Mouse (Mus musculus) kidney, embryonic 15.5 days (tissue): ENCODE results near the gene Magi1. TPM values are rescaled to one million over a fixed set of nuclear protein-coding genes. Genes with fewer than 3 reads are reported as not detected.

ENCODE experiments used
- ATAC-seq: fragments of 200-750 bp; cut with Nextera tagmentation; replicated peaks from 2 replicates; pipeline ENCODE4 v1.8.0; 2017; ENCODE audit warnings: moderate TSS enrichment; ENCODE audit not compliant: low FRiP score
- H3K27ac ChIP-seq: fragments of 300-500 bp; sonication (generic); 2 replicates; pipeline ENCODE4 v1.5.1; 2015; ENCODE audit warnings: mild to moderate bottlenecking, inconsistent platforms
- H3K27me3 ChIP-seq: fragments of 300-500 bp; sonication (generic); 2 replicates; pipeline ENCODE4 v1.6.1; 2015; ENCODE audit warnings: inconsistent platforms
- H3K36me3 ChIP-seq: fragments of 300-500 bp; sonication (generic); 2 replicates; pipeline ENCODE4 v1.6.1; 2015; ENCODE audit warnings: inconsistent platforms
- H3K4me1 ChIP-seq: fragments of 300-500 bp; sonication (generic); 2 replicates; pipeline ENCODE4 v1.6.1; 2015; ENCODE audit warnings: inconsistent platforms
- H3K4me2 ChIP-seq: fragments of 300-500 bp; sonication (generic); 2 replicates; pipeline ENCODE4 v1.6.1; 2015; ENCODE audit warnings: moderate library complexity, mild to moderate bottlenecking, inconsistent platforms
- H3K4me3 ChIP-seq: fragments of 300-500 bp; sonication (generic); replicated peaks from 2 replicates; pipeline ENCODE4 v1.5.1; 2015; ENCODE audit warnings: mild to moderate bottlenecking, inconsistent platforms
- H3K9ac ChIP-seq: fragments of 300-500 bp; sonication (generic); 2 replicates; pipeline ENCODE4 v1.6.1; 2015; ENCODE audit warnings: mild to moderate bottlenecking, inconsistent platforms
- H3K9me3 ChIP-seq: fragments of 300-500 bp; sonication (generic); replicated peaks from 2 replicates; pipeline ENCODE4 v1.6.1; 2016; ENCODE audit warnings: inconsistent platforms
- WGBS: fragments of 180-500 bp; shearing (Covaris S2); methylation state at CpG from one replicate; pipeline ENCODE4 v1.1.7; 2015; ENCODE audit warnings: mixed read lengths; 5-methylcytosine and 5-hydroxymethylcytosine counted together
- polyA plus RNA-seq: library from polyadenylated mRNA; unstranded; fragments of >200 nt; fragmentation: Nextera tagmentation; extraction: Ambion mirVana; gene quantifications from 2 replicates; pipeline ENCODE4 v1.2.1, GENCODE M21; 2015

Gene Magi1
- polyA plus RNA-seq, 1 experiment from 2014 or later: 9.8 TPM

DNA sequence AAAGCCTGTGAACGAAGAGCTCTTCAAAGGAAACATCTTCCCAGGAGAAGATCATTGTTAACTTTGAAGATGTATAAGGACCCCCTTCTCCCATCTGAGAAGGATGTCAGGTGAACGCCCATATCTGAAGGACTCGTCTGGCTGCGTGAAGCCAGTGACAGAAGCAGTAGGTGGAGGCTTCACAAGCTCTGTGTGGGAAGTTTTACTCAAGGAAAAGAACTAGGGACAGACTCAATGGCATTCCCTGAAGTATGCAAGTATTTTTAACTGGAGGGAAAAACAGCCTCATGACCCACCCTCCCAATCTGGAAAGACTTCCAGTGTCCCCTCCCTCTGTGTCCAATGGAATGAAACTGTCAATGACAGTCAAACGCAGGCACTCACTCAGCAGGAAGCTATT, 438.6 kb downstream of the Magi1 start:
- ATAC-seq: no peak
- H3K4me3 ChIP-seq: no peak overlapping the region
- WGBS: 83% methylated on average over 5 of the region's 5 CpGs

DNA sequence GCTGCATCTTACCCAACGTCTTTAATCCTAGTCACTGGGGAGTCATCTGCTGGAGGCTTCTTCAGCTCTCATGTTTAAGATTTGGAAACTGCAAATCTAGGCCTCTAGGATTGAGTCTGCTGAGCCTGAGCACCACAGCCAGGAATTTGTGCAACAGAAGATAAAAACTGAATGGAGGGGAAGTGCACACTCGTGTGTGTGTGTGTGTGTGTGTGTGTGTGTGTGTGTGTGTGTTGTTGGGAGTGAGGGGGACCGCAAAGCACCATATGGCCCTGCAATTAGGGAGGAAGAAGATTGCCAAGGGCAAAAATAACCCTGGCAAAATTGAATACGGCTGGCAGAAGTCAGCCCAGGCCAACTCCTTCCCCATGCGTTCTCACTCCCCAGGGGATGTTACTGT, 439.1 kb downstream of the Magi1 start:
- Histone ChIP-seq H3K4me3 (no peak overlapping the region), H3K36me3 (no peaks in the 10 kb centered on the region), H3K4me2 (no peak overlapping the region), H3K9me3 (no peaks in the 10 kb centered on the region), H3K9ac (no peak overlapping the region), H3K27ac (no peak overlapping the region), H3K4me1 (no peaks in the 10 kb centered on the region), H3K27me3 (no peaks in the 10 kb centered on the region)
- ATAC-seq: no peak
- 68% methylated on average over 5 of the region's 5 CpGs for WGBS

More for the DNA sequence above, 438.6 kb downstream of the Magi1 start:
- H3K4me1 ChIP-seq: no peaks in the 10 kb centered on the region
- no peak overlapping the region for H3K4me2 ChIP-seq
- H3K9me3 ChIP-seq: no peaks in the 10 kb centered on the region
- no peaks in the 10 kb centered on the region for H3K27me3 ChIP-seq
- no peaks in the 10 kb centered on the region for H3K36me3 ChIP-seq
- H3K9ac ChIP-seq: no peak overlapping the region
- H3K27ac ChIP-seq: no peak overlapping the region

DNA sequence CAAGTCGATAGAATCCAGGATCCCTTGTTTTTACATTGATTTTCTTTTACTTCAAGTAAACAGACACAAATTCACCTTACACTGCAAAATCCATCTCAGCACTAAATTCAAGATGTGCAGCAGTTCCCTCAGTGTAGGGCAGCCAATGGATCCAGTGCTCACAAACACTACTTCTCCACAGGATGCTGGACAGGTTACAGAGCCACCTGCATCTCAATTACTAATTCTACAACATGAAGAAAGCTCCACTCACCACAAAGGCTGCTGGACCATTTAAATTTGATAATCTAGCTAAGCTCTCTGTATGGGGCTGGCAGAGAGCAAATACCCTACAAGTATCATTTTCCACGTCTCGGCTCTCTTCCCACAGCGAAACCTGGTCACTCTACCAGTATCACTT, 445.3 kb downstream of the Magi1 start:
- Histone ChIP-seq H3K9me3 (no peaks in the 10 kb centered on the region), H3K4me2 (no peak overlapping the region), H3K9ac (no peak overlapping the region), H3K36me3 (no peaks in the 10 kb centered on the region), H3K4me1 (no peaks in the 10 kb centered on the region), H3K27ac (no peak overlapping the region), H3K27me3 (no peaks in the 10 kb centered on the region), H3K4me3 (no peak overlapping the region)
- WGBS: 82% methylated on average over 4 of the region's 4 CpGs
- ATAC-seq: no peak

DNA sequence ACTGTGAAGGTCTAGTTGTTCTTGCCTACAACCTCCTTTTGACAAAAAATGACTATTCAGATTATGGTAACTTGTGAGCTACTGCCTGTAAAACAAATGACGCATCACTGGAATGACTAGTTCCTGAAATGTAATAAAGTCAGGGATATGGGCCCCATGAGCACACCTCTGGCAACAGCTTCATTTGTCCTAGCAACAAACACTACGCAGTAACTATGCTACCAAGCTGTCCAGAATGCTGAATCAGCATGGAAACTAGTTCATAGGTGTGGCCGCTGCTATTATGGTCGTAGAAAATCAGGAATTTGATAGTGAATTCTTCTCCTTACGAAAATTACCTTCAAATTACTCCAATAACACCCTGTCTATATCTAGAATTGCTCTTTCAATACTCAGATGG, 447.1 kb downstream of the Magi1 start:
- Histone ChIP-seq H3K27ac (no peak overlapping the region), H3K27me3 (no peaks in the 10 kb centered on the region), H3K36me3 (no peaks in the 10 kb centered on the region), H3K9ac (no peak overlapping the region), H3K4me2 (no peak overlapping the region), H3K4me3 (no peak overlapping the region), H3K4me1 (no peaks in the 10 kb centered on the region), H3K9me3 (no peaks in the 10 kb centered on the region)
- WGBS: 87% methylated on average over 5 of the region's 5 CpGs
- ATAC-seq: no peak

DNA sequence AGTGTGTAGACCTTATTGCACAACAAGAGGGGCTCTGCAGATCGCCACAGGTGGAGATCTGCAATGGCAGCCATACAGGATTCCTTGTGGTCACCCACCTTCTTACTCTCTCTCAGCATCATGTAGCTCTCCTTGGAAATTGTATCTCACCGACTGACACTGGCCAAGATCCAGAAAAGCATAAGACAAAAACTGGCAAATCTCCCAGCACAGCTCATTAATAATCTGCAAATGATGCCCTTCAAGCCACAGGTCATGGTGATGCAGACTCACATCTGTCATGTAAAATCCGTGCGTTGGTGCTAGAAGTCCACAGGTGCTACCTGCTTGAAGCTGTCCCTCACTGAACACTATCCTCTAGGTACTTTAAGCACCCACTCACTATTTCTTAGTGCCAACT, 448.5 kb downstream of the Magi1 start:
- Histone ChIP-seq H3K27ac (no peak overlapping the region), H3K4me2 (no peak overlapping the region), H3K36me3 (no peaks in the 10 kb centered on the region), H3K9ac (no peak overlapping the region), H3K9me3 (no peaks in the 10 kb centered on the region), H3K4me1 (no peaks in the 10 kb centered on the region), H3K27me3 (no peaks in the 10 kb centered on the region), H3K4me3 (no peak overlapping the region)
- WGBS: 68% methylated on average over 4 of the region's 4 CpGs
- ATAC-seq: no peak

DNA sequence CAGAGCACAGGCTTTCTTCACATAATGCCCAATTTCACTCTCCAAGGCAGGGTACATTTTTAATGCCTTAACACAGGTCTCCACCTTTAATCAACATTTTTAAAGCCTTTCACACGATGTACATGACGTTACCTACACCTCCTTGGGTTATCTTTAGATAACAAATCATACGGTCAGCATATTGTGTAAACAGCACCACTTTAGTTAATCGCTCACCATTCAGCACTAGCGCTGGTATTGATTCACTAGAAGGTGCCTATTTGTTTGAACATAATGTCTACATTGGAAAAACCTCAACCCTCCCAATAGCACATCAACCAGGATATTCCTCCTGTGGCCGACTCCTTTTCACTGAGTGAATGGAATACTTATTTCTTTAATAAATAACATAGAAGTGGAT, 455.5 kb downstream of the Magi1 start:
- no peak for ATAC-seq
- H3K27me3 ChIP-seq: no peaks in the 10 kb centered on the region
- H3K9ac ChIP-seq: no peak overlapping the region
- H3K4me2 ChIP-seq: no peak overlapping the region
- H3K4me1 ChIP-seq: 0 out of 2 replicates have a peak, but pooled peaks cover 2% of the 10 kb centered on the region
- H3K27ac ChIP-seq: no peak overlapping the region
- no peaks in the 10 kb centered on the region for H3K36me3 ChIP-seq
- H3K9me3 ChIP-seq: no peaks in the 10 kb centered on the region
- 85% methylated on average over 6 of the region's 6 CpGs for WGBS
- H3K4me3 ChIP-seq: no peak overlapping the region

DNA sequence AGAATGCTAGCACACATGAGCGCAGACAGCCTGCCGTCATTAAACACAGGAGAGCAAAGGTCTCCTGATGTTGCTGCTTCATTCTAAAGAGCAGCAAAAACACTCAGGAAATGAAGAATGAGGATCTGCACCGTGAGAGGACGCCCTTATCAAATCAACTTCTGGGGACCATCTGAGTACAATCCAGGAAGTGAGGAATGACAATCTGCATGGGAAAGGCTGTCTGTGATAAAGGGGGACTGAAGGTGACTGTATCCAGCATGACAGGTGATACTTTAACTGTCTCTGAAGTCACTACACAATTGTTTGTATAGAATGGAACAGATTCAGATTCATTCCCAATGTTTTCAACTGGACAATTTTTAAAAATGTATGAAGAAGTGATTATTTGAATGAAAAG, 456.8 kb downstream of the Magi1 start:
- ATAC-seq: no peak
- Histone ChIP-seq H3K27me3 (no peaks in the 10 kb centered on the region), H3K27ac (no peak overlapping the region), H3K4me2 (no peak overlapping the region), H3K36me3 (no peaks in the 10 kb centered on the region), H3K4me3 (no peak overlapping the region), H3K4me1 (0 out of 2 replicates have a peak, but pooled peaks cover 12% of the 10 kb centered on the region), H3K9ac (no peak overlapping the region), H3K9me3 (no peaks in the 10 kb centered on the region)
- 53% methylated on average over 4 of the region's 4 CpGs for WGBS

DNA sequence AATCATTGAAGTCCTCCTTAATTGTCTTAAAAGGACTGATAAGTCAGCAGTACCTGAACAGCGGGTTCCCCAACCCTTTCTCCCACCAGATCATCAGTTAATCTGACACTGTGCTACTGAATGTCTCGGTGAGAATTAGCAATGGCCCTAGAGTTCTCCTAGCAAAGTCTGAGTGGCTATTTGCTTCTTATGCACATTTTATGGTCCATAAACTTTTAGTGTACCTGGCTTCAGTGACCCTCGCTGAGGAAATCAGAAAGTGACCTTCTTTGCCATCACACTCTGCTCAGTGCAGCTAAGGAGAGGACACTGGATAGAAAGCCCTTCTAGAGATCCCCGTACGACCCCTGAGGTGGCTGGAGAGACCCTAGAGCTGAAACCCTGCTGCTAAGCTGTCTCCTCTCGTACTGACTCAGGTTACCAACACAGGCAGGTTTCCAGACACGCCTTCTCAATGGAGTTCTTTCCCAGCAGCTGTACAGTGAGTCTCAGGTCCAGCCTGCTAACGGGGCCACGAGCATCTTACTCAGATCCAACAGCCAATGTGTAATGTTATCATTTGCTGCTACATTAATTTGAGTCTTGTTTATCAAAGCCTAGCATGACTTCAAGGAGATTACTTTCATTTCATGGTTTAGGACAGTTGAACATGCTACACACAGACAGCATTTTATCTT, 461.4 kb downstream of the Magi1 start:
- ATAC-seq: no peak; the same call in 1 of the 2 replicates
- Histone ChIP-seq H3K9me3 (no peaks in the 10 kb centered on the region), H3K4me2 (no peak overlapping the region; the same call in 1 of the 2 replicates), H3K9ac (no peak overlapping the region), H3K36me3 (no peaks in the 10 kb centered on the region), H3K27me3 (no peaks in the 10 kb centered on the region), H3K27ac (peak overlapping the region; percentile 34; the same call in 1 of the 2 replicates), H3K4me1 (peaks cover 29% of the 10 kb centered on the region), H3K4me3 (no peak overlapping the region)
- 37% methylated on average over 9 of the region's 9 CpGs for WGBS

DNA sequence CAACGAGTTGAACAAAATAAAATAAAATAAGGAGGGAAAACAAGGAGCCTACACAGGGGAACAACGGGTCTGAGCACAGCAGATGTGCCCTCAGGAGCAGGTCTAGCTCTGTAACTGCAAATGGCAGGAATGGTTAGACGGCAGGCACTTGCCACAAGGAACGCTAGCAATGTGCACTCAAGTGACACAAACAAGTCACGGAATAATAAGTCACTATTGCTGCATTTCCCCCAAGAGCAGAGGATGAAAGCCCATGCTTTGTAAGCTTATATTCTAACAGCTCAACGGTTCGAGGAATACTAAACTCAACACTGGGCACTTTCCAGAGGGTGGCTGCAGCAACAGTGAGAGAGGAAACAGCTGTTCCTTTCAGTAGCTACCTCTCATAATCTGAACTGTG, 462.2 kb downstream of the Magi1 start:
- Histone ChIP-seq H3K4me3 (no peak overlapping the region), H3K9ac (no peak overlapping the region), H3K27me3 (no peaks in the 10 kb centered on the region), H3K27ac (0 out of 2 replicates have a peak overlapping the region, but pooled peaks have one; percentile 38), H3K4me2 (no peak overlapping the region), H3K4me1 (peaks cover 29% of the 10 kb centered on the region), H3K36me3 (no peaks in the 10 kb centered on the region), H3K9me3 (no peaks in the 10 kb centered on the region)
- WGBS: 25% methylated on average over 7 of the region's 7 CpGs
- ATAC-seq: peak; percentile 58; the same call in 1 of the 2 replicates

DNA sequence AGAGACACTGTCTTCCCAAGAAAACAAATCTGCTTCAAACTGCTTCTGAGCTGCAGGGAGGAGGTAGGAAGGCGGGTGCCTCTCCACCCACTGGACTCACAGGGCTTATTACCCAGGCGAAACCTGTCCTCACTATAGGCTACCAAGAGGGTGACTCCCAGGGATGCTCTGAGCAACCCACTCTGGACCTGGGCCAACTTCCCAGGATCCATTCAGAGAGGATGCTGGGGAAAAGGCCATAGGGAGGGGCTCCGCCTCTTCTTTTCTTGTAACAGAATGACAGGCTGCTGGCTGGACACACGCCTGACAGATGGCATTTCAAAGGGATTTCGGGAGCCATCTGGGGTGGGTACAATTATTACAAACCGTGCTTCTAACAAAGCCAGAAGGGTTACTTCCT, 463.8 kb downstream of the Magi1 start:
- no peak overlapping the region for H3K4me2 ChIP-seq
- H3K27me3 ChIP-seq: no peaks in the 10 kb centered on the region
- H3K36me3 ChIP-seq: no peaks in the 10 kb centered on the region
- 0 out of 2 replicates have a peak, but pooled peaks have one; percentile 52 for ATAC-seq
- 34% methylated on average over 6 of the region's 6 CpGs for WGBS
- H3K4me3 ChIP-seq: no peak overlapping the region
- no peaks in the 10 kb centered on the region for H3K9me3 ChIP-seq
- H3K9ac ChIP-seq: no peak overlapping the region
- H3K27ac ChIP-seq: no peak overlapping the region
- peaks cover 29% of the 10 kb centered on the region for H3K4me1 ChIP-seq

DNA sequence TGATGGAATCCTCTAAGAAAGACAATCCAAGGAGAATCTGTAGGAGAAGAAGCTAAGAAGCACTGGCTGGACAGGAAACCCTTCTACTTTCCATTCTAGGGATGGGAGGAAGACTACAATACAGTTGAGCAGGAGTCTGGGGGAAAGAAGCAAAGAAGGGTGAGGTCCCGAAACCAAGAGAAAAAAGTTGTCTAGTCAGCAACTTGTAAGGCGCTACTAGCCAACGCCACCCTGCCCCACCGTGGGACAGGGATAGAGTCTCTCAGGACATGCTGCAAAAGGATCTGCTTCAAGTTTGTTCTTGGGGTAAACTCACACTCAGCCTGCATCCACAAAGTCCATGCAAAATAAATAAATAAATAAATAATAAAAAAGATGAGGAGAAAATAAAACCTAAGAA, 464.4 kb downstream of the Magi1 start:
- Histone ChIP-seq H3K9ac (no peak overlapping the region), H3K27ac (no peak overlapping the region), H3K27me3 (no peaks in the 10 kb centered on the region), H3K4me3 (no peak overlapping the region), H3K9me3 (no peaks in the 10 kb centered on the region), H3K4me1 (peaks cover 29% of the 10 kb centered on the region), H3K4me2 (no peak overlapping the region), H3K36me3 (no peaks in the 10 kb centered on the region)
- WGBS: 97% methylated on average over 4 of the region's 4 CpGs
- ATAC-seq: no peak

DNA sequence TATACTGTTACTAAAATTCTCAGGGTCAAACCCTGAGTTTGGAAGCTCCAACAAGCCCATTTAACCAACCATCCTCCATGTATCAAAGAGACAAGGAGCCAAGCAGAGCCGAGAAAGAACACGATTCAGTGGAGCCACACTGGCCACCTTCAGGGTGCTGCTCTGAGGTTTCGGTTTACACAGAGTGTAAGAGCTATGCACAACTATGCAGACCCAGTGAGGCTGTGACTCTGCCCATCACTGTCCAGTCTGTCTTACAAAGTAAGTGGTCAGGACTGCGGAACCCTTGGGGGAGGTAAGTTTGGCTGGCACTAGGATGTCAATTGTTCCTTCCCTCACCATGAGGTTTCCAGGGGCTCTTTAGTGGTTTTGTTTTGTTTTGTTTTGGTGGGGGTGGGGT, 465.2 kb downstream of the Magi1 start:
- Histone ChIP-seq H3K4me3 (no peak overlapping the region), H3K4me1 (peaks cover 29% of the 10 kb centered on the region), H3K9ac (no peak overlapping the region), H3K36me3 (no peaks in the 10 kb centered on the region), H3K27ac (no peak overlapping the region), H3K4me2 (no peak overlapping the region), H3K27me3 (no peaks in the 10 kb centered on the region), H3K9me3 (no peaks in the 10 kb centered on the region)
- 46% methylated on average over 4 of the region's 4 CpGs for WGBS
- peak; percentile 60; the same call in 1 of the 2 replicates for ATAC-seq

DNA sequence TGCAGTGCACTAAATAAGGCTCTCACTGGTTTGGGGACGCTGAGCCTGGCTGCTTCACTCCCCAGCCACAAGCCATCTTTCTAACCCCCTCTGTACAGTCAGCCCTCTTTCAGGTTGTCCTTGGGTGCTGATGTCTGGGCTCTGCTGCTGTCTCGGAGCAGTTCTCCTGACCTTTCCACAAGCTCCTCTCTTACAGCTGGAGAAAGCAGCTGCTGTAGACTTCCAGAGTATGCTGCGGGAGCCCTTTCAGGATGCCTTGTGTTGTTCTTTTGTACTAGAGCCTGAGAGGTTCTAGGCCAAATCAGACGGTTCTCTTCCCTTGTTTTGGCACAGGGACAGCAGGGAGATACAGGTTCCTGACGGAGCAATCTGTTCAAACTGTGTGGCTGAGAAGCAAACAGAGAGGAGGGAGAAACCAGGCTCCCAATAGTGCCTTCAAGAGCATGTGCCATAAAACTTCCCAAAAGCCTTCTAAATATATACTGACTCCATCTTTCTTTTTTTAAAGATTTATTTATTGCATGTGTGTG, 478.2 kb downstream of the Magi1 start:
- no peak overlapping the region for H3K9ac ChIP-seq
- no peak for ATAC-seq
- no peak overlapping the region for H3K4me3 ChIP-seq
- H3K27me3 ChIP-seq: no peaks in the 10 kb centered on the region
- peaks cover 16% of the 10 kb centered on the region for H3K4me1 ChIP-seq
- no peak overlapping the region for H3K27ac ChIP-seq
- H3K9me3 ChIP-seq: no peaks in the 10 kb centered on the region
- H3K4me2 ChIP-seq: no peak overlapping the region
- WGBS: 76% methylated on average over 5 of the region's 5 CpGs
- no peaks in the 10 kb centered on the region for H3K36me3 ChIP-seq
